In the genomic region with DNA sequence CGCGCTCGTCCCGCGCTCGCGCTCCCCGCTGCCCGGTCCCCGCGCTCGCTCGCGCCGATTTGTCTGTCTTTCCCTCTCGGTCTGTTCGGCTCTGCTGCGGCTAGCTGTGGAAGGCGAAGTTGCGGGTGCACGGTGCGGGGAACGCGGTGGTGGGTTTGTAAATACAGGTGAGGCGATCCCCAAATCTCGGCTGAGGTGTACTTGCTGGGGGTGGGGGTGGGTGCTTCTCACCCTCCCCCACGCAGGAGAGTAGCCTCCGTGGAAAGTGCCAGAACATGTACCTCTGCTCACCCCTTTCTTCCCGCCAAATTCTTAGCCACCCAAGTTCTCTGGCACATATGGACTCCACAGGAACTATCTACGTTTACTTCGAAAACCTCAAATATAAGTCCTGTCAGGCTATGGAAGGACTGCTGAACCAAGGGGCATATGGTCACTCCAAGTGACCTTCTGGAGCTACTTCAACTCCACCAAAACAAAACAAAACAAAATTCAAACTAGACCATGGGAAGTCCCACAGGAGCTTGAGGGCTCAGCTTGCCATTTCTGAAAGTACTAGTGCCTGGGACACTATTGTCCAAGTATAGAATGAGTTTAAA, we compare ENCODE assay signal across 9 mouse cellular contexts. TPM values are rescaled to one million over a fixed set of nuclear protein-coding genes. Genes with fewer than 3 reads are reported as not detected.
DNase-seq lines count a peak whose midpoint lies in the region; ATAC-seq and TF ChIP-seq lines count a peak whose summit lies in the region.
"Had no signal": no experiment of that assay in that cellular context is flagged by ENCODE, and none has a peak within 500 bp of the region (broad histone marks: within the 10 kb centered on the region; RNA-seq: fewer than 3 reads in every experiment).

A gene (minus strand): TSS at position 182 of the 599 bp plus-strand sequence.

- H3K27me3 ChIP-seq in thymus, adult 2 months (ENCODE audit: control insufficient read depth, insufficient read depth, low read length) = no peaks in the 10 kb centered on the region
- no peaks in the 10 kb centered on the region for H3K27me3 ChIP-seq in hindbrain, embryonic 16.5 days (replicated peaks; ENCODE audit: control insufficient read depth, insufficient read depth, low read length)

- peak within 1 kb of the TSS; percentile 81 for H3K4me2 ChIP-seq in hindbrain, embryonic 16.5 days (ENCODE audit: low read length)

- H3K4me3 ChIP-seq in thymus, adult 2 months (ENCODE audit: control insufficient read depth, insufficient read depth, low read length) = peak within 1 kb of the TSS; percentile 99
- H3K4me3 ChIP-seq in hindbrain, embryonic 16.5 days (ENCODE audit: low read length) = peak within 1 kb of the TSS; percentile 67

- no peaks in the 10 kb centered on the region for H3K9me3 ChIP-seq in hindbrain, embryonic 16.5 days (ENCODE audit: control insufficient read depth, low read length)

- H3K4me1 ChIP-seq in thymus, adult 2 months (replicated peaks; ENCODE audit: control insufficient read depth, insufficient read depth, low read length) = peaks cover 7% of the 10 kb centered on the region; the same call in 1 of the 2 replicates
- no peaks in the 10 kb centered on the region for H3K4me1 ChIP-seq in hindbrain, embryonic 16.5 days (ENCODE audit: control insufficient read depth, insufficient read depth, low read depth, low read length)

- no peak for ATAC-seq in hindbrain, embryonic 16.5 days
- peak; percentile 1; the same call in 1 of the 2 replicates for ATAC-seq in megakaryocyte progenitor cell, adult 5-6 weeks (replicated peaks; ENCODE audit: poor library complexity)

- peak within 1 kb of the TSS; percentile 96 for H3K9ac ChIP-seq in hindbrain, embryonic 16.5 days (ENCODE audit: low read depth, low read length)

- no peaks in the 10 kb centered on the region for H3K36me3 ChIP-seq in thymus, adult 2 months (ENCODE audit: control insufficient read depth, insufficient read depth, low read length)
- no peaks in the 10 kb centered on the region for H3K36me3 ChIP-seq in hindbrain, embryonic 16.5 days (ENCODE audit: control insufficient read depth, insufficient read depth, low read length)

- TF ChIP-seq CTCF in thymus, adult 2 months (IDR thresholded peaks at IDR 0.05; ENCODE audit: borderline replicate concordance, control insufficient read depth, extremely low read depth, insufficient read depth, low read length, poor library complexity) = no peak

- no peak for TF ChIP-seq POLR2A in thymus, adult 2 months (IDR thresholded peaks at IDR 0.05; ENCODE audit: control insufficient read depth, extremely low read depth, insufficient read depth, low read length, poor library complexity)

- no peak for DNase-seq in frontal cortex, adult 2 months (ENCODE audit: extremely low spot score in 1 of 2, low spot score in 1 of 2)
- DNase-seq in frontal cortex, postnatal 14 days (ENCODE audit: low spot score in 2 of 2) = no peak
- no peak for DNase-seq in thymus, adult 2 months
- no peak for DNase-seq in thymus, postnatal 0 days (ENCODE audit: low spot score)
- no peak for DNase-seq in T-cell, adult 2 months (ENCODE audit: low spot score)
- no peak for DNase-seq in adrenal gland, postnatal 14 days

- WGBS in thymus, adult 2 months = 2% methylated on average over 31 of the region's 31 CpGs
- WGBS in hindbrain, embryonic 16.5 days = 3% methylated on average over 26 of the region's 31 CpGs

- no peak within 1 kb of the TSS for H3K27ac ChIP-seq in thymus, adult 2 months (ENCODE audit: control insufficient read depth, insufficient read depth, low read length)
- H3K27ac ChIP-seq in hindbrain, embryonic 16.5 days (ENCODE audit: low read depth, low read length) = peak within 1 kb of the TSS; percentile 97

RNA-seq across cellular contexts. Expression of the gene that starts here (rescaled TPM):
- 8.3 and 11.8 TPM in 2 replicates for polyA plus RNA-seq in frontal cortex, adult 2 months (2012; rRNA removed)
- polyA plus RNA-seq in thymus, adult 2 months (2012; rRNA removed) = 0.23 TPM in 1 of 2 replicates, not detected in the other
- polyA plus RNA-seq in thymus, postnatal 0 days (2015; fragmentation: Nextera tagmentation; extraction: Ambion mirVana) = 0.40 and 0.90 TPM in 2 replicates
- polyA plus RNA-seq in hindbrain, embryonic 16.5 days (2015; fragmentation: Nextera tagmentation; extraction: Ambion mirVana) = 12.1 and 12.3 TPM in 2 replicates
- 0.17 and 0.37 TPM in 2 replicates for total RNA-seq in megakaryocyte progenitor cell, adult 5-6 weeks (2015)
- total RNA-seq in megakaryocyte progenitor cell, adult 5-6 weeks (2017) = 0.17 and 0.47 TPM in 2 replicates
- 0.68 TPM in 1 of 2 replicates, not detected in the other for total RNA-seq in adrenal gland, postnatal 14 days (2021)
- total RNA-seq: MEL had no signal

Comparison
In these comparisons a context has a peak if more than half of its experiments do, and no peak if none do; other contexts are left out.
1. Peak in ATAC-seq in megakaryocyte progenitor cell, adult 5-6 weeks; RNA of the gene not detected or under 1 TPM.